Mouse (Mus musculus): ENCODE results near the gene Copg2.
A peak's percentile ranks its signal among the peaks of the same experiment; 100 is the strongest.

Copg2 gene

DNA sequence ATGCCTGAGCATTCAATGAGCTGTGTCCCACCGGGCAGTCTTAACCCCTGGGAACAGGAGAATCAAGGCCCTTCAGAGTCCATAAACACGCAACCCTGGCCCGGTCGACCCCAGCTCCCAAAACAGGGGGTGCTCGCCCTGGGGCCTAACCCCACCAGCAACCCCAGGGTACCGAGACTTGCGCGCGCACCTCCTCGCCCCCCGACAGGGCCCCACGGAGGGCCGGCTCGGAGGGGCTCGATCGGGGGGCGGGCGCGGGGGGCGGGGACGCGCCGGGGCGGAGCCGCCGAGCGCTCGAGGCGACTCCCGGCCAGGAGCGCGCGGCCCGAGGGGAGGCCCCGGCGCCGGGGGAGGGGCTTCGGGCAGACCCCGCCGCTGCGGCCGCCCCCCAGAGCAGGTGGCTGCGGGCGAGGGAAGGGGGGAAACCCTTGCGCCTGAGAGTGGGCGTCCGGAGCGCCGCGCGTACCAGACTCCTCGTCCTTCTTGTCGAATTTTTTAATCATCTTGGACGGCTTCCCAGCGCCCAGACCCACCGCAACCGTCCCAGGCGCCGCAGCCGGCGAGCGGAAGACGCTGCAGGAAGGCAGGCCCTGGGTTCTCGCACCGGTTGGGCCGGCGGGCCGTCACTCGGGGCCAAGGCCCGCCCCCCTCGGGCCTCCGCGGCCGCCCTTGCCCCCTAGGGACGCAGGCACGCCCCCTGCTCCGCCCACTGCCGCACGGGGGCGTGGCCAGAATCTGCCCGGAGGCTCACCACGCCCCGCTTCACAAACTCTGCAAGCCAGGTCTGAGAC lies at the start of gene Copg2:
Gene Copg2, minus strand, starts transcription at position 600 of the 791 bp plus-strand sequence.
- ATAC-seq (ENCODE audit: low TSS enrichment) = peak; percentile 99

DNA sequence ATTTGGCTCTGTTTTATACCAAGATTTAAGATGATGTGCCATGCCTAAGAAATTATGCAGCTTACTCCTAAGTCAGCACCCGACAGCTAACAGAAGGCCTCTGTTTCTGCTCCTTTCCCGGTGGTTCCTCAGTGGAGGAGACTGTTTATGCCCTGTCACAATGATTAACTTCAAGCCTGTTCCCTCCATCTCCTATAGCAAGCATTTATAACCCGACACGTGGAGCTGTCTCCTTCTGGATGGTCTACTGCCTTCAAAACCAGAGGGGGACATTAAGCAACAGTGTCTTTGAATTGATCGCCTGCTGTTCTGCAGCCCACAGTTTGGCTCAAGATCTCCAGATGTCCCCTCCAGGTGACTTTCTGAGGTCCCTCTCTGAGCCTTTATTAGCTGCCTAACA lies 42.7 kb upstream of the Copg2 start:
- ATAC-seq (ENCODE audit: low TSS enrichment) = no peak

DNA sequence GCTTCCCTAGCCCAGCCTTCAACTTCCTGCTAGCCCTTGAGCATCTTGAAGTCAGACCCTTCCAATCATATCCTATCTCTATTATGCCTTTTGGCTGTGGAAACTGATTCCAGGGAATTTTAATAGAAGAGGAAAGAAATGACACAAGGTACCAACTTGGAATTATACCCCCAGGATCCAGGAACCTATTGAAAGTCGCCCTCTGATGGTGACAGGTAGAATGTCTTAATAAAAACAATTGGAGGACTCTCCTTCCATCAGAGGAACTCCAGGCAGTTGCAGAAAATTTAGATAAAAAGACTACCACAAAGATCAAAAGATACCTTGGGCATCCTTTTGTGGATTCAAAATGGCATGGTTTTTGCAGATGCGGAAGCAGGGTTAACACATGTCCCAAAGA lies 26.2 kb upstream of the Copg2 start:
- no peak for ATAC-seq (ENCODE audit: low TSS enrichment)

DNA sequence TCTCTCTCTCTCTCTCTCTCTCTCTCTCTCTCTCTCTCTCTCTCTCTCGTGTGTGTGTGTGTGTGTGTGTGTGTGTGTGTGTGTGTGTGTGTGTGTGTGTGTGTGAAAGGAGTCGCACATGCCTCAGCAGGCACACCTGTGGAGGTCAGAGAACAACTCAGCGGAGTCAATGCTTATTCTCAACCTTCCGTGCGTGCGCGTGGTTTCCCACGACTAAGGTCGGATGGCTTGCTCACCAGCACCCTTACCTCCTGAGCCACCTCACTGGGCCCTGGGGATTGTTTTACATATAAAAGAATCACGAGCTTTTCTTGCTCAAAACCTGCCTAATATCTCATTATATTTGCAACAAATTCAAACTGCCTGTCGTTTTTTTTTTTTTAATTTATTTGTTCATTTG lies 25.2 kb upstream of the Copg2 start:
- ATAC-seq (ENCODE audit: low TSS enrichment) = no peak

DNA sequence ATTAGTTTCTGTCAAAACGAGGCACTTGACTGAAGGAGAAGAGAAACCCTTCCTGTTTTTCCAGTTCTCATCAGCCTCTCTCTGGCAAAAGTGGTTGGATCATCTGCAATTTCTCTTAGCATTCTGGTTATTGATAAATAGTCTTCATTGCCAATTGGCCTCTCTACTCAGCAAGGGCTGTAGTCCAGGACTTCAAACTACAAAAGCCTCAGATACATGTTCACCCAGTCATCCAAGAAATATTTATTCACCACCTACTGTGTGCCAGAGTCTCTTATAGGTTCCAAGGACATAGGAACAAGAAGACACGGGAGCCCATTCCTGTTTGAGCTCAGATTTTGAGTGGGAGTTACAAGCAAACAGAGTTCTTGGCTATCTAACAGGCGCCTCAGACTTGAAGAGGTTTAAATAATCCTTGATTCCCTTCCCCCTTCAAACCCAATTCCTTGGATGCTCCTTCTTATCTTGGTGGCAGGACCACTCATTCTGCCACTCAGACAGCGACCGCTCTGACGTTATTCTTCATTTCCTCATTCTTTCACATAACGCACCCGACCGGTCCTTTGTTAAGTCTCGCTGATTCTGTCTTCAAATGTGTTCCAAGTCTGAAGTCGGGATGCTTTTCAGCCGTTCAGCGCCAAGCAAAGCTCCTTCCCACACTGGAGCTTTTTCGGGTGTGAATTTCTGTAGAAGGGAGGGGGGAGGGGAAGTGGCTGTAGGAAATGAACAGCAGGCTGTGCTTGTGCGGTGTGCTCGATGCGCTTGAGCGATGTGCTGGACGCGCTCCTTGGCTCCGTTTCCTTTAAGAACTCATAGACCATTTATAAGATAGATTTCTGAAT lies 24.5 kb upstream of the Copg2 start:
- peak; percentile 94 for ATAC-seq (ENCODE audit: low TSS enrichment)

DNA sequence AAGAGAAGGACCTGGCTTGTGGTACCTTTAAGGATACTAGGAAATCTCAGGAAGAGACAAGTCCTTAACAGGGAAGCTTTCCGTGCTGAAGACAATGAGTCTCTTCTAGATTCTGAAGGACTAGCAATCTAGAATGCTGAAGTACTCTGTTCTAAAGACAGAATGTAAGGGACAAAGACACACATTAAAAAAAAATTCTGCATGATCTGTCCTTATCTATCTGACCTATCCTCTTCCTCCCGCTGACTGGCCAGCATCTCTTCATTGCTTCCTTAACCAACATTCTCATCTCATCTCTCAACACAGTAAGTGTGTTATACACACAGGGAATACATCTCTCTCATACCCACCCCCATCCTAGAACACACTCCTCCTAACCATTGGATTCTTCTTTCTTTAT lies 18.9 kb upstream of the Copg2 start, which contains the start of gene Tsga13:
Gene Tsga13, minus strand, starts transcription at position 101 of the 400 bp plus-strand sequence.
- no peak for ATAC-seq (ENCODE audit: low TSS enrichment)

DNA sequence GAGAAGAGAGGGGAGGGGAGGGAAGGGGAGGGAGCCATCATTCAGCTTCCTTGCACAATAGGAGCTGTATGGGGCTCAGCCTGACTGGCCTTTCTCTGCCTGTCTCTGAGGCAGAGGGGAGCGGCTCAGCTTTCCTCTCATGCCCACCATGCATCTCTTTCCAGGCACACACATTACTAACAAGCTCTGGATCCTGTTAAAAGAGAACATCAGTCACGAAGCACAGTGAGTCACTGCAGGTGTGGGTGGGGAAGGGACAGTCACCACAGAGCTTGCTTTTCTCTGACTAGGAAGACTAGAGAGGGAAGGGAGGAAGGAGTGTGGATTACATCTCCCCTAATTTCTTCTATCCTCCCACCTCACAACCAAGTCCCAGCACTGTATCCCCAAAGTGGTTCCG lies 11.4 kb upstream of the Copg2 start:
- peak; percentile 100 for ATAC-seq (ENCODE audit: low TSS enrichment)

DNA sequence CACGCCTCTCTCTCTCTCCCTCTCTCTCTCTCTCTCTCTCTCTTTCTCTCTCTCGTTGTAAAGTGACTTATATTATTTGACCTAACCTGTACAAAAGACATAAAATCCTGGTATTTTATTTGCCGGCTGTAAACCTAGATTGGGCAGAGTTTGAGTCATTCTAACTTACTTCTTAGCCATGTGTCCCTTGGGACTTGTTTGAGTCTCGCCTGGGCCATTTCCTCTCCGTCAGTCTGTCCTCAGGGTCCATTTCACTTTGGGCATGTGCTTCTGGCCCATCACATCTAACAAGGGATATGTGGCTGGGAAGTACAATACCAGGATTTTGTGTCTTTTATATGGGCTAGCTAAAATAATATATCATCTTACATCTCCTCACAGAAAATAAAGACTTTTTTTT lies 8.3 kb upstream of the Copg2 start:
- ATAC-seq (ENCODE audit: low TSS enrichment) = no peak

DNA sequence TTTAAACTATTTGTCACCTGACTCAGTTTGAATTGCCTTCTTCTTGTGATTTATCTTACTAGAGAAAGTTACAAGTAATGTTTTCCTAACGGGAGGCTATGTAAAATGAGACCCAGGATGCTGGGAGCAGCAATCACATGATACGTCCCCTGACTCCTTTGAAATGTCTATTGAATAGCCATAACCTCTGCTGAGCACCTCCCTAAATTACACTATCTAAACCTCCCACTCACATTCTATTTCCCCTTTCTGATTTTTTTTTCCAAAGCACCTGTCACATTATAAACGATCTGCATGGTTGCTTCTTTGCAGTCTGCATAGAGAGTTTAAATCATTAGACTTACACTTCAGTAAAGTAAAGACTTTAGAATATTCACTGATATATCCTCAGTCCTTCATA lies 7.4 kb upstream of the Copg2 start:
- ATAC-seq (ENCODE audit: low TSS enrichment) = no peak

DNA sequence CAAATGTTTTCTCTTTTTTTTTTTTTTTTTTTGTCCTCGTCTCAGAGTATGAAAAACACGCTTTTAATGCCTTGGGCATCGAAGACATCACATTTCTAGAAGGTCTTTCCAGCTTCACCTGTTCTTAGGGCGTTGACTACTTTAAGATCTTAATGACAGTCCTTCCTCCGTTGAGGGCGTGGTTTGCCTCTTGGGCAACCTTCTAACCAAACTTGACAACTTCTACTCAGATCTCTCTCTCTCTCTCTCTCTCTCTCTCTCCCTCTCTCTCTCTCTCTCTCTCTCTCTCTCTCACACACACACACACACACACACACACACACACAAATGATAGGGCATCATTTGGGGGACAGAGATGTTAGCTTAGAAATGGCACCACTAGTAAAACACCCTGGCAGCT lies 926 bp upstream of the Copg2 start:
- no peak for ATAC-seq (ENCODE audit: low TSS enrichment)

DNA sequence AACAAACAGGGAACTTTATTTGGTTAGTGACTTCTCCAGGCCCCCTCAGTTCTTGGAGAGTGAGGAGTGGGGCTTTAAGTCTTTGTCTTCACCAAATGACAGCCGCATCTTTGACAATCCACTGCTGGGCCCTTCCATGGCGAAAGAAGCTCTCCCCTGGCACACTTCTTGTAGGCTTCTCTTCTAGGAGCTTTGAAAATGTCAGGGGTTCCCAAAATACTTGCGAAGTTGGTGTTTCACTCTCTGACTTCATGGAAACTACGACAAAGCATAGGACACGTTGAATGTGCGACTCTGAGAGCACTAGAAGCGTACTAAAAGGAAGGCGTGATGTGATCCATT lies 363 bp upstream of the Copg2 start:
- ATAC-seq (ENCODE audit: low TSS enrichment) = peak; percentile 60

DNA sequence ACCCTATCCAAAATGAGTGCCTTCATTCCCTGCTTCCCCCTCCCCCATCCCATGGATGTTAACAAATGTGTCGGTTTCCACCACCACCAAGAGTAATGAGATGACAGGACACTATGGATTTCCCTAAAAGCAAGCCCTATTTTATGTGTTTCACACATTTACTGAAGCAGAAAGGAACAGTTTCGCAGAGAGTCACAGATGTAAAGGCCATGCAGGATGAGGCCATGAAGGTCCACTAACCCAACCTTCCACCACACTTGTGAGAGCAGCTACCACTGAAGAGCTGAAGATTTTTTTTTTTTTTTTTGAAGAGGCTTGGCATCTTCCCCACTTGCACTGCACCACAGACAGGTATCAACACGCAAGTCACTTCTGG lies 787 bp downstream of the Copg2 start:
- peak; percentile 14; the same call in 1 of the 2 replicates for ATAC-seq (ENCODE audit: low TSS enrichment)

DNA sequence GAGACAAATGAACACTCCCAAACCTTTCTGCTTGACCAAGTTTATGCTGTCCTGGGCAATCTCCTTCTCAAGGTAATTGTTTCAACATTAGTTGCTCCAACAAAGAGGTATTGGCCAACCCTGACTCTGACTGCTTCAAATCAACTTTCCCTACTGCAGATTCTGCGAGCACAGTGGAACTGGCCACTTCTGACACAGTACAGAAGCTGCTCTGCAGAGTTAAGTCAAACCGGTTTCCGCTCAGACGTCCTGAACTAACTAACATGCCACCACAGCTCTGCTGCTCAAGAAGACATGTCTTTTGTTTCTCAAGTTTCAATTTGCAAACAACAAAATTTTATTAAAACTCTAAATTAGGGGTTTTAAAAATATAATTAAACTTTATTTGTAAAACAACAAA lies 3.5 kb downstream of the Copg2 start:
- no peak for ATAC-seq (ENCODE audit: low TSS enrichment)

DNA sequence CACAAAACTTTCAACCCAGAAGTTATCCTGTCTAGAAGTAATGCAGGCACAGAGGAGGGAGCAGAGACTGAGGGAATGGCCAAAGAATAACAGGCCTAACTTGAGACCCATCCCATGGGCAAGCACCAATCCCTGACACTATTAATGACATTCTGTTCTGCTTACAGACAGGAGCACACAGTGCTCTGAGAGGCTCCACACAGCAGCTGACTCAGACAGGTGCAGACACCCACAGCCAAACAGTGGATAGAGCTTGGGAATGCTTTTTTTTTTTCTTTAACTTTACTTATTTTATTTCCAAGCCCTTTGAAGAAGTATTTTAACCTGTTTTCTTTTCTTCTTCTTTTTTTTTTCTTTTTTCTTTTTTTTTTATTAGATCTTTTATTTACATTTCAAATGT lies 4.8 kb downstream of the Copg2 start:
- no peak for ATAC-seq (ENCODE audit: low TSS enrichment)

DNA sequence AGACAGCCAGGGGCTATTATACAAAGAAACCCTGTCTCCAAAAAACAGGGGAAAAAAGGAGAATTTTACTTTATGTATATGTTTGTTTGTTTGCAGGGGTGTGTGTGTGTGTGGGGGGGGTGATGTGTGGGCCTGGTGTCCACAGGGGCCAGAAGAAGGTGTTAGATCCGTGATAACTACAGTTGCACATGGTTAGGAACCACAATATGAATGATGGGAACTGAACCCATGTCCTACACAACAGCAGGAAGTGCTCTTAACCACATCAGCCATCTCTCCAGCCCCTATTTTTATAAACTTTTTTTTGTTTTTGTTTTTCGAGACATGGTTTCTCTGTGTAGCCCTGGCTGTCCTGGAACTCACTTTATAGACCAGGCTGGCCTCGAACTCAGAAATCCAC lies 11.7 kb downstream of the Copg2 start:
- no peak for ATAC-seq (ENCODE audit: low TSS enrichment)

DNA sequence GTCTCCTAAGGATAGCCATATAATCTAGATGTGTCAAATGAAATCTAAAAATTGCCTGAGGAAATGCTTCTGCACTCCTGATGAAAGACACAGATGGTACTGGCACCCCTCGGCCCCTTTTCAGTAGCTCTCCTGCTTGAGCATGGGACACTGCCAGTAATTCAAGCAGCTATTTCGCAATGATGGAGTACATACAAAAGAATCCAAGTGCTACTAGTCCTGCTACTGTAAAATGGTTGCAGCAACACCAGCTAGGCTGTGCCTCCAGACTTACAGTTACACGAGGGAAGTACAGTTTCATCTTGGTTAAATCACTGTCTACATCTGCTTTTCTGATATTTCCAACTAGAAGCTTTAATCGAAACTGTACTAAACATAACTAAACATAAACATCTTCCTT lies 13.1 kb downstream of the Copg2 start:
- ATAC-seq (ENCODE audit: low TSS enrichment) = no peak

DNA sequence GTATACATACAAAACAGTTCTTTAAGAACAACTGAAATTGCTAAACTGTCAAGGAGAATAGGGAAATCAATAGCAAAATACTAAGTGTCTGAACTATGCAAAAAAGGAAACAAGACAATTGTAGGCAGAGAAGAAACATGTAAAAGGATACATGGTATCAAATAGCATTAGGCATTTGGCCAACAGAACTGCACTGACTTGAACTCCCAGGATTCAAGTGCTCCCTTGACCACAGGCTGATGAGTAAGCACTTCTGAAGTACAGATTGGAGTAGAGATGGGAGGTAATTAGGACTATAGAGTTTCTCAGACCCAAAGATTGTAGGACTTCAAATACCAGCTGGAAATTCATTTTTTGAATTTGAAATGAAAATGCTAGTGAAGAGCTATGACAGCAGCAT lies 19.9 kb downstream of the Copg2 start:
- no peak for ATAC-seq (ENCODE audit: low TSS enrichment)

DNA sequence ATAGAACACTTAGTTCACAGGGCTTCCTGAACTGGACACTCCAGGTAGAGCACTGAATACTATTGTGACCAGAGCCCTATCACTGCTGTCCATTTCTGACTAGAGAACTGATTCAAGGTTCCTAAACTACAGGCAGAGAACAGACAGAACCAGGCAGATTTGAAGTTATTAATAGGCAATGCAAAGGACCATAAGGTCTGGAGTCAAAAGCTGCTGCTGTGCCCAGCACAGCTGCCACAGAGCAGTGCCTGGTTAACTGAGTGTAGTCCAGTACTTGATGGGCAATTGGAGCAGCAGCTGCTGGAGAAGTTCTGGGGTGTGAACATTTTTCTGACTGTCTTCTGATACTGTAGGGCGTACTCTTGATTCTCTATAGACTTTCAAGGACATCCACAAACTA lies 30.1 kb downstream of the Copg2 start:
- ATAC-seq (ENCODE audit: low TSS enrichment) = no peak

DNA sequence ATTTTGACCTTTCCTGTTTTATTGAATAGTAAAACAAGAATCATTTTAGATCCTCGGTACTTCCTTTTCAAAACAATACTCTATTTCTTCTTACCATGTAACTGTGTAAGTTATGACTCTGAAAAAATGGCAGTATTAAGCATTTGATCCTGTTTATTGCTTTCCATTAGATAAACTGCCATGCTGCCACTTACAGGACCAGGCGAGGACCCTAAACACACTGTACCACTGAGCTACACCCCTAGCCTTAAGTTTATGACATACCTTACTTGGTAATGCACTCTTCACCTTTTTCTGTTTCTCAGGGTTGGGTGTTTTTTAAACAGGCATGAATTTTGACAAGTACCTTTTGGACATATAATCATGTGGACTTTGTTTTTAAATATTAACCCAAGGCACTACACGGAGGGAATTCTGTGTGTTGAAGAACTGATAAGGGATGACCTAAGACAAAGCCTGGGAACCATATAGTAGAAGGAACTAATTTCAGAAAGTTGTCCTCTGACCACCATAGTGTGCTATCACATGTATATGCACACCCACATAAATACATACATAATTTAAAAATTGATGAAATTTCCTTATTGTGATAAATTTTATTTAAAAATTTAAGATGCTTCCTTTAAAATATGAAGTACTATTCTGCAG lies 31.4 kb downstream of the Copg2 start:
- no peak for ATAC-seq (ENCODE audit: low TSS enrichment)

DNA sequence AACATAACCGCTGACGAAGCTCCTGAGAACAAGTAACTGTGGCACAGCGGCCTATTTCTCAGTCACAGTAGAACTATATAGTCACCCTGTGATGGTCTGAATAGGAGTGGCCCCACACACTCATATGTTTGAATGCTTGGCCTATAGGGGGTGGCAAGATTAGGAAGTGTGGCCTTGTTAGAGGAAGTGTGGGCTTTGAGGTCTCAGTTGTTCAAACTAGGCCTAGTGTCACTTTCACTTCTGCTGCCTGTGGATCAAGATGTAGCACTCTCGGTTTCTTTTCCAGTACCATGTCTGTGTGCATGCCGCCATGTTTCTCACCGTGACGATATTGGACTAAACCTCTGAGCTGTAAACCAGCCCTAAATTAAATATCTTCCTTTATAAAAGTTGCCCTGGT lies 40.6 kb downstream of the Copg2 start:
- ATAC-seq (ENCODE audit: low TSS enrichment) = no peak

DNA sequence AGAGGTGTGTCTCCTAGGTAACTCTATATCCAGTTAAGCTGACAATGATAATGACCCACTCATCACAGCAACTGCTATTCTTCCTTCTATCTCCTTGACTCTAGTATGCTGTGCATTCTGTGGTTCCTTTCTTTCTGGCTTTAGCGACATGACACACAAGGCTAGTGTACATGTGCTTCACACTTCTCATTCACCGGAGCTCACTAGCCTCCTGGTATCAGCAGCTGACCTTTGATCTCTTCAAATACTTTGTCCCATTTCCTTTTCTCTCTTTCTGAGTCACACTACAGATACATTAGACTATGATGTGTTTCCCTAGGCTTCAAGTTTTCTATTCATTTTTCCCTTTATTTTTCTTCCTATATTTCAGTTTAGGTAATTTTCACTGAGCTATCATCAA lies 41.4 kb downstream of the Copg2 start:
- ATAC-seq (ENCODE audit: low TSS enrichment) = no peak

DNA sequence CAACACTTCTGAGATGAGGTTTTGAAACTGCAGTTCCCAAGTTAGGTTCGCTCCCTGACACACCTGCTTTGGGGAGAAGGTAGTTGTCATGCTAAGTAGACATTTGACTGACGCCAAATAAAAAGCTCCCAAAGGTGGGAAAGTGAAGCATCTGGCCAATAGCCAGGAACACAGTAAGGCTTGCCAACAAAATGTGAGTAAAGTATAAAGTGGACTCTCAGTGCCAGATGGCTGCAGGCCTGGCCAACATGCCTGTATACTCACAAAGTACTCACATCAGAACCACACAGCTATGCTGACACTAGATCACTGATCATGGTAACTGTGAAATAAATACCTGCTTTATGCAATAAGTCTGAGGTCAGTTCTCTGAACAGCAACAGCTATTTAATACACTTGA lies 46.8 kb downstream of the Copg2 start:
- no peak for ATAC-seq (ENCODE audit: low TSS enrichment)

DNA sequence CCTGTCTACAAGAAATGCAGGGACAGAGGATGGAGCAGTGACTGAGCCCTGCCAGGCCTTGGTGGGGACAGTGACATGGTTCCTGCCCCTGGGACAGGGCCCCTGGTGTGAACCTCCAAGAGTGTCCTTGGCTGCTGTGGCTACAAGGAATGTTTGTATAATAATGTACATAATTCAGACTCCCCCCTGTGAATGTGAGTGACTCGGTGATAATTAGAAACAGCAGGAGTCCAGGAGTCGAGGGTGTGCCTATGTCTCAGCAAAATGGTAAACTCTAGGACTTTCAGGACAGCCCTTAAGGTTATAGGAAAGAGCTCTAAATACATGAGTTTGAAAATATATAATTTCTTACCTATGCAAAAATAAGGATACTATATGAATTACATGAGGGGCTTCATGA lies 64.4 kb downstream of the Copg2 start:
- no peak for ATAC-seq (ENCODE audit: low TSS enrichment)
